Mouse (Mus musculus) neural tube, embryonic 11.5 days (tissue): ENCODE results near the gene Tctex1d2. TPM values are rescaled to one million over a fixed set of nuclear protein-coding genes. Genes with fewer than 3 reads are reported as not detected.

Experiments
- ATAC-seq: fragments of 200-750 bp; cut with Nextera tagmentation; 2 replicates; pipeline ENCODE4 v1.8.0; 2017; ENCODE audit warnings: moderate number of reproducible peaks, mild to moderate bottlenecking, moderate TSS enrichment, moderate library complexity; ENCODE audit not compliant: insufficient read depth, low FRiP score, low TSS enrichment
- DNase-seq: peaks from one replicate; pipeline ENCODE4 v3.0.0-alpha.2; 2015; ENCODE audit warnings: low spot score
- H3K27ac ChIP-seq: fragments of 300-500 bp; sonication (generic); 2 replicates; pipeline ENCODE4 v1.5.1; 2014; ENCODE audit warnings: low read depth, mild to moderate bottlenecking, low read length
- H3K27me3 ChIP-seq: fragments of 300-500 bp; sonication (generic); 2 replicates; pipeline ENCODE4 v1.6.1; 2014; ENCODE audit warnings: mild to moderate bottlenecking, low read length, mixed read lengths; ENCODE audit not compliant: control insufficient read depth, insufficient read depth
- H3K36me3 ChIP-seq: fragments of 300-500 bp; sonication (generic); 2 replicates; pipeline ENCODE4 v1.6.1; 2014; ENCODE audit warnings: mild to moderate bottlenecking, low read length, moderate library complexity, mixed read lengths; ENCODE audit not compliant: control insufficient read depth, insufficient read depth
- H3K4me1 ChIP-seq: fragments of 300-500 bp; sonication (generic); 2 replicates; pipeline ENCODE4 v1.6.1; 2014; ENCODE audit warnings: low read length, mixed read lengths; ENCODE audit not compliant: control insufficient read depth, insufficient read depth
- H3K4me2 ChIP-seq: fragments of 300-500 bp; sonication (generic); 2 replicates; pipeline ENCODE4 v1.6.1; 2014; ENCODE audit warnings: low read depth, mild to moderate bottlenecking, moderate library complexity
- H3K4me3 ChIP-seq: fragments of 300-500 bp; sonication (generic); 2 replicates; pipeline ENCODE4 v1.5.1; 2014; ENCODE audit warnings: low read depth, low read length
- H3K9ac ChIP-seq: fragments of 300-500 bp; sonication (generic); 2 replicates; pipeline ENCODE4 v1.6.1; 2014; ENCODE audit warnings: mild to moderate bottlenecking, low read length
- H3K9me3 ChIP-seq: fragments of 300-500 bp; sonication (generic); 2 replicates; pipeline ENCODE4 v1.6.1; 2016; ENCODE audit warnings: low read length; ENCODE audit not compliant: control insufficient read depth
- WGBS: fragments of 180-500 bp; shearing (Covaris S2); extraction: QIAGEN DNeasy Blood & Tissue Kit; methylation state at CpG from one replicate; pipeline ENCODE4 v1.1.7; 2014; 5-methylcytosine and 5-hydroxymethylcytosine counted together
- polyA plus RNA-seq: library from polyadenylated mRNA; unstranded; fragments of >200 nt; fragmentation: Nextera tagmentation; extraction: Ambion mirVana; gene quantifications from 2 replicates; pipeline ENCODE4 v1.2.1, GENCODE M21; 2014

The Tctex1d2 gene
- polyA plus RNA-seq: 23.4 and 30.1 TPM in 2 replicates

- peak; percentile 96 for ATAC-seq
- Histone ChIP-seq H3K36me3 (no peaks in the 10 kb centered on the region), H3K4me1 (peaks cover 2% of the 10 kb centered on the region; the same call in 1 of the 2 replicates), H3K4me3 (peak within 1 kb of the TSS; percentile 66), H3K9me3 (no peaks in the 10 kb centered on the region), H3K27ac (peak within 1 kb of the TSS; percentile 85), H3K9ac (peak within 1 kb of the TSS; percentile 80), H3K27me3 (no peaks in the 10 kb centered on the region), H3K4me2 (peak within 1 kb of the TSS; percentile 64)
- 1% methylated on average over 45 of the region's 45 CpGs for WGBS
- DNase-seq: peak; percentile 93
Observed at GRCm38 (mm10) chr16:32419517-32420483, at the start of gene Tctex1d2. Tctex1d2 (plus strand) TSS chr16:32419702.

GRCm38 (mm10) chr16:32371351-32371750 lies 48.2 kb upstream of the Tctex1d2 start:
- Histone ChIP-seq H3K27me3 (no peaks in the 10 kb centered on the region), H3K9me3 (no peaks in the 10 kb centered on the region), H3K4me3 (no peak overlapping the region), H3K27ac (no peak overlapping the region), H3K36me3 (0 out of 2 replicates have a peak, but pooled peaks cover 4% of the 10 kb centered on the region), H3K4me1 (no peaks in the 10 kb centered on the region), H3K4me2 (no peak overlapping the region), H3K9ac (no peak overlapping the region)
- peak; percentile 18 for DNase-seq
- WGBS: 90% methylated on average over 4 of the region's 4 CpGs
- no peak for ATAC-seq

GRCm38 (mm10) chr16:32379575-32379974 lies 39.9 kb upstream of the Tctex1d2 start:
- H3K9ac ChIP-seq: no peak overlapping the region
- DNase-seq (no peak), ATAC-seq (no peak)
- H3K4me3 ChIP-seq: no peak overlapping the region
- H3K27ac ChIP-seq: no peak overlapping the region
- no peaks in the 10 kb centered on the region for H3K9me3 ChIP-seq
- H3K36me3 ChIP-seq: peaks cover 18% of the 10 kb centered on the region
- H3K4me2 ChIP-seq: no peak overlapping the region
- no peaks in the 10 kb centered on the region for H3K27me3 ChIP-seq
- 96% methylated on average over 2 of the region's 2 CpGs for WGBS
- H3K4me1 ChIP-seq: no peaks in the 10 kb centered on the region

- Histone ChIP-seq H3K4me1 (no peaks in the 10 kb centered on the region), H3K9me3 (no peaks in the 10 kb centered on the region), H3K4me2 (no peak overlapping the region), H3K27me3 (no peaks in the 10 kb centered on the region), H3K36me3 (peaks cover 10% of the 10 kb centered on the region), H3K9ac (no peak overlapping the region), H3K4me3 (no peak overlapping the region), H3K27ac (no peak overlapping the region)
- ATAC-seq (no peak), DNase-seq (no peak)
Observed at GRCm38 (mm10) chr16:32382901-32383300, 36.6 kb upstream of the Tctex1d2 start.

- Histone ChIP-seq H3K9me3 (no peaks in the 10 kb centered on the region), H3K4me2 (no peak overlapping the region), H3K4me1 (no peaks in the 10 kb centered on the region), H3K9ac (no peak overlapping the region), H3K4me3 (no peak overlapping the region), H3K27me3 (no peaks in the 10 kb centered on the region), H3K27ac (no peak overlapping the region), H3K36me3 (peaks cover 6% of the 10 kb centered on the region; the same call in 1 of the 2 replicates)
- no peak for ATAC-seq
- DNase-seq: no peak
- 93% methylated on average over 2 of the region's 2 CpGs for WGBS
Observed at GRCm38 (mm10) chr16:32384885-32385284, 34.6 kb upstream of the Tctex1d2 start.

- Histone ChIP-seq H3K27me3 (no peaks in the 10 kb centered on the region), H3K4me1 (no peaks in the 10 kb centered on the region), H3K9me3 (no peaks in the 10 kb centered on the region), H3K36me3 (peaks cover 6% of the 10 kb centered on the region; the same call in 1 of the 2 replicates), H3K4me2 (no peak overlapping the region), H3K9ac (no peak overlapping the region), H3K4me3 (no peak overlapping the region), H3K27ac (no peak overlapping the region)
- no peak for ATAC-seq
- 90% methylated on average over 3 of the region's 3 CpGs for WGBS
- no peak for DNase-seq
Observed at GRCm38 (mm10) chr16:32386826-32387225, 32.7 kb upstream of the Tctex1d2 start.

- Histone ChIP-seq H3K9ac (no peak overlapping the region), H3K4me1 (no peaks in the 10 kb centered on the region), H3K4me2 (no peak overlapping the region), H3K27ac (no peak overlapping the region), H3K36me3 (peaks cover 3% of the 10 kb centered on the region; the same call in 1 of the 2 replicates), H3K4me3 (no peak overlapping the region), H3K27me3 (no peaks in the 10 kb centered on the region), H3K9me3 (no peaks in the 10 kb centered on the region)
- ATAC-seq (no peak), DNase-seq (no peak)
Observed at GRCm38 (mm10) chr16:32389049-32389448, 30.5 kb upstream of the Tctex1d2 start.

GRCm38 (mm10) chr16:32389841-32390240 lies 29.7 kb upstream of the Tctex1d2 start:
- no peak overlapping the region for H3K4me2 ChIP-seq
- H3K27ac ChIP-seq: no peak overlapping the region
- peaks cover 3% of the 10 kb centered on the region; the same call in 1 of the 2 replicates for H3K36me3 ChIP-seq
- H3K27me3 ChIP-seq: no peaks in the 10 kb centered on the region
- no peak for DNase-seq
- H3K4me1 ChIP-seq: no peaks in the 10 kb centered on the region
- ATAC-seq: no peak
- 90% methylated on average over 3 of the region's 3 CpGs for WGBS
- no peak overlapping the region for H3K4me3 ChIP-seq
- no peaks in the 10 kb centered on the region for H3K9me3 ChIP-seq
- H3K9ac ChIP-seq: no peak overlapping the region

- WGBS: 95% methylated on average over 3 of the region's 3 CpGs
- Histone ChIP-seq H3K4me1 (no peaks in the 10 kb centered on the region), H3K27ac (no peak overlapping the region), H3K4me2 (no peak overlapping the region), H3K4me3 (no peak overlapping the region), H3K36me3 (peaks cover 3% of the 10 kb centered on the region; the same call in 1 of the 2 replicates), H3K9me3 (no peaks in the 10 kb centered on the region), H3K9ac (no peak overlapping the region), H3K27me3 (no peaks in the 10 kb centered on the region)
- DNase-seq (no peak), ATAC-seq (no peak)
Observed at GRCm38 (mm10) chr16:32390882-32391281, 28.6 kb upstream of the Tctex1d2 start.
